Mouse (Mus musculus) naive thymus-derived CD4-positive, alpha-beta T cell, adult 2 months (primary cell): Measurements from ENCODE around the gene 2610528A11Rik.

ENCODE experiments used
- DNase-seq: peaks from one replicate; pipeline ENCODE4 v3.0.0-alpha.2; 2011; ENCODE audit warnings: low read depth

The 2610528A11Rik gene

DNA sequence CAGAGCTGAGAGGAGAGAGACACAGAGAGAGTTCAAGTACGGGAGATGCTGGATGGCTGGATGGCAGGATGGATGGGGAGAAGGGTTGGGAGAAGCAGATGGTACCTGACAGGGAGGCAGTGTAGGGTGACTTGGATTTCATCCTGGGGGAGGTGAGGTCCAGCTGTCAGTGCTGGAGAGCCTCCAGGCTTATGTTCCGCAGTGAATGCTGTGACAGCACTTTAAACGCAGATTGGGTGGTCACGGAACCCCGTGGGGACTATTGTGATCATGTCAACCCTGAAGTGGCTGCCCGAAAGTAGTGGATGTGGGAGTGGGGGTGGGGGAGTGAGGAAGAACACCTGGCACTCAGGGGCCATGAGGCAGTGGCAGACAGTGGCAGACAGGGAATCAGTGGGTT lies 19.4 kb downstream of the 2610528A11Rik start:
- no peak for DNase-seq

DNA sequence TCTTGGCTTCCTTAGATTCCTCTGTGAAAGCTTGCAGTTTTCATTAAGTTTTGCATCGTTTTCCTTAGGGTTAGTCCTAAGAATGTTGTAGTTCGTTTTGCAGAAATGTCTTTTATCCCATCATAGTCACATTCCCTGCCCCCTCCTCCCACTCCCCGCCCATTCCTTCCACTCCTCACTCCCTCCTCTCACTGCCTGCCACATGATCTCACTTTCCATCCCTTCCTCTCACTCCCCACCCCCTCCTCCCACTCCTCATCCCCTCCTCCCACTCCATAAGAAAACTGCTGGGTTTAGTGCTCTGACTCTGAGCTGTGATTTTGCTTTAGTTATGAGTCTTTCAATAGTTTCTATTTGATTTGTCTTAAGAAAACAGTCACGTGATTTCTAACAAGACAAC lies 30.1 kb downstream of the 2610528A11Rik start:
- DNase-seq, result no peak

DNA sequence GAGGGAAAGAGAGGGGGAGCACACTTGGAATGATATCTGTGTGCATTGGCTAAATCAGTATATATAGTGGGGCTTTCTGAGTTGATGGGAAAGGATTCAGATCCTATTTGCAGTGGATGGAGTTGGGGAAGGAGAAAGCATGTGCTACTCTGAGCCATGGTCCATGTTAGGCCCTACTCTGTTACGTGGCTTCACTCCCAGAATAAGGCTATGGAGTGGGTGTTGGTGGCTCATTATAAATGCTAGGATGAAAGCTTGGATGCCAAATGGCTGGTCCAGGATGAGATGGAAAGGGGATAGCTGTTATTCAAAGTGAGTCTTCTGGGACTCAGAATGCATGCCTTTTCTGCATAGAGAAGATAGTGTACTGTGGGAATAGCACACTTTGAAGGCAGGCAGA lies 33.1 kb downstream of the 2610528A11Rik start:
- no peak for DNase-seq

DNA sequence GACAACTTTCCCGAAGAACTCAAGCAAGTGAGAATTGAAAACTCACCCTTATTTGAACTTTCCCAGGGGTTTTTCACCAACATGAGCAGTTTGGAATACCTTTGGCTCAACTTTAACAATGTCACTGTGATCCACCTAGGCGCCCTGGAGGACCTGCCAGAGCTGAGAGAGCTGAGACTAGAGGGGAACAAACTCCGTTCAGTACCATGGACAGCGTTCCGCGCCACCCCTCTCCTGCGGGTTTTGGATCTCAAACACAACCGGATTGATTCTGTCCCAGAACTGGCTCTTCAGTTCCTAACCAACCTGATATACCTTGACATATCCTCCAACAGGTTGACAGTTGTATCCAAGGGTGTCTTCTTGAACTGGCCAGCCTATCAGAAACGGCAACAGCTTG lies 45.3 kb downstream of the 2610528A11Rik start:
- DNase-seq, result no peak

DNA sequence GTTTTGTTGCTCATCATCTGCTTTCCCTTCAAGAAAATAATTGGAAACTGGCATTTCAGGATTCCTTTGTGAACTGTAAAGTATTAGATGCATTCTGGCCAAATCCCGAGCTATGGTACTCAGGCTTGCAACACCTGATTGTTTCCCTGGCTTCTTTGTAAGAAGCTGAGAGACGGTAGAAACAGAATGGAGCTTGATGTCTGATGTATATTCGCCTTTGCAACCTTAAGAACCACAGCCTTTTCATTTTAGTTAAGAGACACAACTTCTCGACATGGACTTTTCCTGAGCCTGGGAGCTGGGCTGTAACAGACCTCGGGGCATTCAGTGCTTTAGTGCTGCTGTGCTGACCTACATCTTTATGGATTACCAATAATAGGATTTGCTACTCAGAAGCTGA lies 46.2 kb downstream of the 2610528A11Rik start, which contains the start of gene Lrit2:
TSS of gene Lrit2 (plus strand) at position 301 of the 400 bp plus-strand sequence.
- DNase-seq, result no peak

DNA sequence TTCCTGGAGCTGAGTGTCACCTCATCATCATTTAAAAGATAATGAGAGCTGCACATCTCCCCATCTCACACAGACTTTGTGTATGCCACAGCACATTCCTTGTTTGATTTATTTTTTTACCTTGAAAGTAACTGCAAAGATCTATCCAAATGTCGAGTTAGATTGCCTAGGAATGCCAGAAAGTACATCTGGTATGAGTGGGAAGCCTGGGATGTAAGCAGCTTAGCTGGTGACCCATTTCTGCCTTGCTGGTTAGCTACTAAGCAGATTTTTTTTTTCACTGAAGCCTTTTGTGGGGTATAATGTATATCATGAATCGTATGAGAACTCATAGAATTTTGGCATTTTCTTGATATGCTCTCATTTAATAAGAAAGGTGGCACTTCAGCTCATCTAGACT lies 47.2 kb downstream of the 2610528A11Rik start:
- DNase-seq, result no peak

DNA sequence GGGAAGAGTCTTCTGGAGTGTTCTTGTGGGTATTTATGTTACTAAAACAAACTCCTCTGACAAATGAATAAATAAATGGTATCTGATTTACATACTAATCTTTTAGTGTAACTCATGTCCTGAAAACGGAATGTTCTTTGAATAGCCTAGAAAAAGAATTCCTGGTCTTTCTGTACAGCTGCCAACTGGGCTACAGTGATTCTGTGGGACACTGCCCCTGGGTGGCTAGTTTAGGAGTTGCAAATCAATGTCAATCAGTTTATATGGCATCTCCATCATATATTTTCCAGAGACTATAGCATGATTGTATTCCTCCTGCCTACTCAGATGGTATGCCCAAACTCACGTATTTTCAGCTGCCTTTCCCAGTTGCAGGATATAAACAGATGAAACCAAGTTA lies 49.0 kb downstream of the 2610528A11Rik start:
- DNase-seq, result no peak
